8 mouse cellular contexts compared by ENCODE assay signal in the genomic region with DNA sequence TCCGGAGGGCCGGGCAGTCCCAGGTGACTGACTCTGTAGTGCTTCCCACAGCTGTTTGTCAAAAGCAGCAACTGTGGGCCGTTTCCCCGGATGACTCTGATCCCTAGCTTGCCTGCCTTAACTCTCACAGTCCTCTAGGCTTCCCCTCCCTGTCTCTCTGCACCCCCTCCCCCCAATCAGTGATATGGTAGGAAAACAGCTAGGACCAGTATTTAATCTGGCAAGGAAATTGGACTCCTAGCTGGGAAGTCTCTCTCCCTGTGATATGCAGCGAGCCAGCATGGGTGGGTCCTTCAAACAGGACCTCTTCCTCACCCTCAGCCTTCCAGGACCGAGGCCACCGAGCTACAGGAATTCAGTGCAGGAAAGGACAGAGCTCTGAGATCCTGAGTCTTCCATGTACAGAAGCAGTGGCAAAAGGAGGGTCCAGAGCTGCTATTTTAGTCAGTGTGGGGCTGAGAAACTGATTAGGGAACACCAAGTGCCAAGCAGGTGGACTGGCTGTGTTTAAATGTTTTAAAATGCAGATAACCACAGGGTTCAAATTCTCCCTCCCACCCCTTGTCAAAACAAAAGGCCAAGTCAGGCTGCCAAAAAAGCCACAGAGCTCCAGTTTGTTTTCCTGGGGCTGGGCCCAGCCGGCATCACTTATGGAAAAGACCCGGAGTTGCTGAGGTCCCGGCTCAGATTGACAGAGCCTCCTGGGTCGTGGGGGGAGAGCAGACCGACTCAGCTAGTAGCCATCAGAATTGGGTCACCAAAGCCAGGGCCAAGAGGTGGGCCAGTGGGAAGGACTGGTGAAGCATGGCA. TPM values are rescaled to one million over a fixed set of nuclear protein-coding genes. Genes with fewer than 3 reads are reported as not detected.
DNase-seq lines count a peak whose midpoint lies in the region; ATAC-seq and TF ChIP-seq lines count a peak whose summit lies in the region.

No protein-coding gene starts in this region.

- intact Hi-C loops in heart, postnatal 25 days (cut with DNase I): loop anchor here (1.0 kb wide), 1 partner anchor 21 kb away; no protein-coding TSS in a partner anchor
- intact Hi-C loops in left cerebral cortex, postnatal 36 days (cut with DNase I): loop anchor here (5.0 kb wide), 2 partner anchors 43 to 58 kb away; no protein-coding TSS in a partner anchor

- H3K27me3 ChIP-seq in neural tube, embryonic 11.5 days (ENCODE audit: control insufficient read depth, insufficient read depth, low read length): no peaks in the 10 kb centered on the region
- H3K27me3 ChIP-seq in limb, embryonic 14.5 days (ENCODE audit: control insufficient read depth, insufficient read depth, low read length): no peaks in the 10 kb centered on the region
- H3K27me3 ChIP-seq in neural tube, embryonic 15.5 days (replicated peaks): no peaks in the 10 kb centered on the region

- H3K4me2 ChIP-seq in neural tube, embryonic 11.5 days (ENCODE audit: low read depth): no peak overlapping the region
- no peak overlapping the region for H3K4me2 ChIP-seq in limb, embryonic 14.5 days (replicated peaks; ENCODE audit: low read depth, low read length, severe bottlenecking)
- H3K4me2 ChIP-seq in neural tube, embryonic 15.5 days: no peak overlapping the region

- no peak for DNase-seq in neural tube, embryonic 11.5 days (ENCODE audit: low spot score)
- no peak for DNase-seq in neural tube, embryonic 10.5 days (ENCODE audit: extremely low spot score, low spot score)
- peak; percentile 94 for DNase-seq in fibroblast of lung, adult 2 months (ENCODE audit: low read depth)
- peak; percentile 71 for DNase-seq in heart, postnatal 25 days (ENCODE audit: low spot score)
- DNase-seq in limb, embryonic 14.5 days (ENCODE audit: low spot score): peak; percentile 58
- no peak for DNase-seq in natural killer cell, adult 2 months (ENCODE audit: low spot score in 2 of 2)
- no peak for DNase-seq in left cerebral cortex, postnatal 36 days (ENCODE audit: low spot score in 2 of 2)

- no peak overlapping the region for H3K4me3 ChIP-seq in neural tube, embryonic 11.5 days (ENCODE audit: low read depth, low read length)
- no peak overlapping the region for H3K4me3 ChIP-seq in limb, embryonic 14.5 days (replicated peaks; ENCODE audit: low read length)
- no peak overlapping the region for H3K4me3 ChIP-seq in neural tube, embryonic 15.5 days (replicated peaks)

- 0 out of 2 replicates have a peak overlapping the region, but pooled peaks have one; percentile 1 for H3K9ac ChIP-seq in neural tube, embryonic 11.5 days (ENCODE audit: low read length)
- no peak overlapping the region for H3K9ac ChIP-seq in limb, embryonic 14.5 days (ENCODE audit: low read depth, low read length, severe bottlenecking)
- no peak overlapping the region for H3K9ac ChIP-seq in neural tube, embryonic 15.5 days (replicated peaks)

- TF ChIP-seq POLR2A in limb, embryonic 14.5 days (IDR thresholded peaks at IDR 0.05; ENCODE audit: borderline replicate concordance, extremely low read depth, insufficient read depth, insufficient read length): no peak

- WGBS in neural tube, embryonic 11.5 days: 45% methylated on average over 12 of the region's 12 CpGs
- WGBS in limb, embryonic 14.5 days: 58% methylated on average over 12 of the region's 12 CpGs
- WGBS in neural tube, embryonic 15.5 days: 41% methylated on average over 12 of the region's 12 CpGs

- H3K4me1 ChIP-seq in neural tube, embryonic 11.5 days (ENCODE audit: control insufficient read depth, insufficient read depth, low read length): peaks cover 11% of the 10 kb centered on the region
- H3K4me1 ChIP-seq in limb, embryonic 14.5 days (ENCODE audit: control insufficient read depth, insufficient read depth, low read length): peaks cover 53% of the 10 kb centered on the region
- peaks cover 60% of the 10 kb centered on the region for H3K4me1 ChIP-seq in neural tube, embryonic 15.5 days

- H3K27ac ChIP-seq in neural tube, embryonic 11.5 days (ENCODE audit: low read depth, low read length): no peak overlapping the region
- H3K27ac ChIP-seq in limb, embryonic 14.5 days (replicated peaks; ENCODE audit: low read depth, low read length): peak overlapping the region; percentile 64
- H3K27ac ChIP-seq in neural tube, embryonic 15.5 days (replicated peaks): peak overlapping the region; percentile 73

- peaks cover 2% of the 10 kb centered on the region; the same call in 1 of the 2 replicates for H3K36me3 ChIP-seq in neural tube, embryonic 11.5 days (ENCODE audit: control insufficient read depth, insufficient read depth, low read length)
- H3K36me3 ChIP-seq in limb, embryonic 14.5 days (ENCODE audit: control insufficient read depth, insufficient read depth, low read length): peaks cover 17% of the 10 kb centered on the region
- H3K36me3 ChIP-seq in neural tube, embryonic 15.5 days: peaks cover 7% of the 10 kb centered on the region

- no peak for ATAC-seq in neural tube, embryonic 11.5 days (ENCODE audit: insufficient read depth, low FRiP score, low TSS enrichment)
- peak; percentile 33; the same call in 1 of the 2 replicates for ATAC-seq in limb, embryonic 14.5 days (ENCODE audit: low FRiP score, low read depth)
- no peak for ATAC-seq in neural tube, embryonic 15.5 days (ENCODE audit: low FRiP score)

- H3K9me3 ChIP-seq in neural tube, embryonic 11.5 days (ENCODE audit: control insufficient read depth, low read length): no peaks in the 10 kb centered on the region
- no peaks in the 10 kb centered on the region for H3K9me3 ChIP-seq in limb, embryonic 14.5 days (ENCODE audit: control insufficient read depth, low read length)
- no peaks in the 10 kb centered on the region for H3K9me3 ChIP-seq in neural tube, embryonic 15.5 days (replicated peaks)

RNA-seq across cellular contexts. Expression of gene Cyp17a1, which starts 28.0 kb away (rescaled TPM):
- polyA plus RNA-seq in neural tube, embryonic 11.5 days (2014; fragmentation: Nextera tagmentation; extraction: Ambion mirVana): not detected in 2 replicates
- not detected for total RNA-seq in heart, postnatal 25 days (2021)
- polyA plus RNA-seq in limb, embryonic 14.5 days (2012; rRNA removed): 0.20 and 0.22 TPM in 2 replicates
- 0.23 and 0.47 TPM in 2 replicates for polyA plus RNA-seq in limb, embryonic 14.5 days (2014; fragmentation: Nextera tagmentation; extraction: Ambion mirVana)
- 0.23 TPM in 1 of 2 replicates, not detected in the other for polyA plus RNA-seq in neural tube, embryonic 15.5 days (2015; fragmentation: Nextera tagmentation; extraction: Ambion mirVana)
- not detected for total RNA-seq in left cerebral cortex, postnatal 36 days (2021)

RNA-seq across cellular contexts. Expression of gene Borcs7, which starts 44.7 kb away (rescaled TPM):
- 14.1 and 14.7 TPM in 2 replicates for polyA plus RNA-seq in neural tube, embryonic 11.5 days (2014; fragmentation: Nextera tagmentation; extraction: Ambion mirVana)
- 1 to 10 TPM; 7.8 to 8.8 TPM for total RNA-seq in heart, postnatal 25 days (2021)
- polyA plus RNA-seq in limb, embryonic 14.5 days (2012; rRNA removed): 9.0 and 9.5 TPM in 2 replicates
- polyA plus RNA-seq in limb, embryonic 14.5 days (2014; fragmentation: Nextera tagmentation; extraction: Ambion mirVana): 13.5 and 13.7 TPM in 2 replicates
- 24.7 and 29.8 TPM in 2 replicates for polyA plus RNA-seq in neural tube, embryonic 15.5 days (2015; fragmentation: Nextera tagmentation; extraction: Ambion mirVana)
- total RNA-seq in left cerebral cortex, postnatal 36 days (2021): 10 to 100 TPM; 24.2 to 24.7 TPM

RNA-seq across cellular contexts. Expression of gene Wbp1l, which starts 46.1 kb away (rescaled TPM):
- 41.6 and 48.8 TPM in 2 replicates for polyA plus RNA-seq in neural tube, embryonic 11.5 days (2014; fragmentation: Nextera tagmentation; extraction: Ambion mirVana)
- 10 to 100 TPM; 48.5 to 54.4 TPM for total RNA-seq in heart, postnatal 25 days (2021)
- 44.0 and 54.1 TPM in 2 replicates for polyA plus RNA-seq in limb, embryonic 14.5 days (2012; rRNA removed)
- polyA plus RNA-seq in limb, embryonic 14.5 days (2014; fragmentation: Nextera tagmentation; extraction: Ambion mirVana): 42.6 and 43.8 TPM in 2 replicates
- polyA plus RNA-seq in neural tube, embryonic 15.5 days (2015; fragmentation: Nextera tagmentation; extraction: Ambion mirVana): 34.1 and 34.5 TPM in 2 replicates
- 10 to 100 TPM; 34.2 to 38.3 TPM for total RNA-seq in left cerebral cortex, postnatal 36 days (2021)

Comparison
In these comparisons a context has a peak if more than half of its experiments do, and no peak if none do; other contexts are left out.
1. DNase-seq: peak in fibroblast of lung, adult 2 months (single experiment), heart, postnatal 25 days (single experiment) and limb, embryonic 14.5 days (single experiment); none in neural tube, embryonic 11.5 days (single experiment), neural tube, embryonic 10.5 days (single experiment), natural killer cell, adult 2 months (0 of 2) and left cerebral cortex, postnatal 36 days (0 of 2).